Mouse (Mus musculus): Measurements from ENCODE around the gene Cfd. TPM values are rescaled to one million over a fixed set of nuclear protein-coding genes. Genes with fewer than 3 reads are reported as not detected.

Cfd gene
- polyA plus RNA-seq, 1 experiment, result 48.6 TPM

GRCm38 (mm10) chr10:79925785-79926490, 35.3 kb downstream of the Cfd start:
- H3K27ac ChIP-seq (ENCODE audit: insufficient read depth, low read depth, low read length), result peak overlapping the region; percentile 74

GRCm38 (mm10) chr10:79926491-79927323, 36.1 kb downstream of the Cfd start, which contains the start of gene Arid3a:
Arid3a (plus strand) TSS chr10:79927043.
- Histone ChIP-seq H3K36me3 (ENCODE audit: control insufficient read depth, insufficient read depth, low read length) (no peaks in the 10 kb centered on the region), H3K4me1 (ENCODE audit: control insufficient read depth, insufficient read depth, insufficient read length, low read length) (peaks cover 8% of the 10 kb centered on the region), H3K4me3 (ENCODE audit: low read depth, low read length) (peak within 1 kb of the TSS; percentile 83), H3K27me3 (ENCODE audit: control insufficient read depth, insufficient read depth, low read length) (peaks cover 8% of the 10 kb centered on the region), H3K27ac (ENCODE audit: insufficient read depth, low read depth, low read length) (peak within 1 kb of the TSS; percentile 77)
- under 1% methylated on average over 63 of the region's 63 CpGs for WGBS
- no peak for TF ChIP-seq CTCF (IDR thresholded peaks at IDR 0.05; ENCODE audit: extremely low read depth, insufficient read length, insufficient replicate concordance, low read depth, low read length)
- peak; percentile 22; the same call in 1 of the 2 replicates for TF ChIP-seq POLR2A (IDR thresholded peaks at IDR 0.05; ENCODE audit: low read depth, low read length)

More at GRCm38 (mm10) chr10:79925785-79926490, 35.3 kb downstream of the Cfd start:
- Histone ChIP-seq H3K4me3 (ENCODE audit: low read depth, low read length) (peak overlapping the region; percentile 83), H3K36me3 (ENCODE audit: control insufficient read depth, insufficient read depth, low read length) (no peaks in the 10 kb centered on the region), H3K4me1 (ENCODE audit: control insufficient read depth, insufficient read depth, insufficient read length, low read length) (peaks cover 14% of the 10 kb centered on the region), H3K27me3 (ENCODE audit: control insufficient read depth, insufficient read depth, low read length) (peaks cover 15% of the 10 kb centered on the region)
- WGBS, result 2% methylated on average over 15 of the region's 15 CpGs
- TF ChIP-seq CTCF (IDR thresholded peaks at IDR 0.05; ENCODE audit: extremely low read depth, insufficient read length, insufficient replicate concordance, low read depth, low read length) (no peak), POLR2A (IDR thresholded peaks at IDR 0.05; ENCODE audit: low read depth, low read length) (no peak)

- no peak for TF ChIP-seq CTCF (IDR thresholded peaks at IDR 0.05; ENCODE audit: extremely low read depth, insufficient read length, insufficient replicate concordance, low read depth, low read length)
- no peak for TF ChIP-seq POLR2A (IDR thresholded peaks at IDR 0.05; ENCODE audit: low read depth, low read length)
- peaks cover 10% of the 10 kb centered on the region for H3K4me1 ChIP-seq (ENCODE audit: control insufficient read depth, insufficient read depth, insufficient read length, low read length)
- WGBS, result under 1% methylated on average over 54 of the region's 54 CpGs
Observed at GRCm38 (mm10) chr10:79927324-79928029, 36.8 kb downstream of the Cfd start.

GRCm38 (mm10) chr10:79928030-79928694, 37.5 kb downstream of the Cfd start:
- H3K27ac ChIP-seq (ENCODE audit: insufficient read depth, low read depth, low read length), result peak overlapping the region; percentile 60
- peaks cover 15% of the 10 kb centered on the region for H3K4me1 ChIP-seq (ENCODE audit: control insufficient read depth, insufficient read depth, insufficient read length, low read length)

More at GRCm38 (mm10) chr10:79927324-79928029, 36.8 kb downstream of the Cfd start:
- Histone ChIP-seq H3K36me3 (ENCODE audit: control insufficient read depth, insufficient read depth, low read length) (0 out of 2 replicates have a peak, but pooled peaks cover 2% of the 10 kb centered on the region), H3K4me3 (ENCODE audit: low read depth, low read length) (peak overlapping the region; percentile 83), H3K27me3 (ENCODE audit: control insufficient read depth, insufficient read depth, low read length) (peaks cover 6% of the 10 kb centered on the region), H3K27ac (ENCODE audit: insufficient read depth, low read depth, low read length) (peak overlapping the region; percentile 60)

GRCm38 (mm10) chr10:79928907-79929701, 38.5 kb downstream of the Cfd start:
- WGBS, result 57% methylated on average over 9 of the region's 9 CpGs
- Histone ChIP-seq H3K27me3 (ENCODE audit: control insufficient read depth, insufficient read depth, low read length) (peaks cover 6% of the 10 kb centered on the region), H3K36me3 (ENCODE audit: control insufficient read depth, insufficient read depth, low read length) (0 out of 2 replicates have a peak, but pooled peaks cover 2% of the 10 kb centered on the region), H3K4me3 (ENCODE audit: low read depth, low read length) (0 out of 2 replicates have a peak overlapping the region, but pooled peaks have one; percentile 83), H3K4me1 (ENCODE audit: control insufficient read depth, insufficient read depth, insufficient read length, low read length) (peaks cover 23% of the 10 kb centered on the region), H3K27ac (ENCODE audit: insufficient read depth, low read depth, low read length) (no peak overlapping the region)
- TF ChIP-seq POLR2A (IDR thresholded peaks at IDR 0.05; ENCODE audit: low read depth, low read length) (no peak), CTCF (IDR thresholded peaks at IDR 0.05; ENCODE audit: extremely low read depth, insufficient read length, insufficient replicate concordance, low read depth, low read length) (no peak)

More at GRCm38 (mm10) chr10:79928030-79928694, 37.5 kb downstream of the Cfd start:
- Histone ChIP-seq H3K36me3 (ENCODE audit: control insufficient read depth, insufficient read depth, low read length) (0 out of 2 replicates have a peak, but pooled peaks cover 2% of the 10 kb centered on the region), H3K27me3 (ENCODE audit: control insufficient read depth, insufficient read depth, low read length) (peaks cover 6% of the 10 kb centered on the region), H3K4me3 (ENCODE audit: low read depth, low read length) (peak overlapping the region; percentile 83)
- 3% methylated on average over 29 of the region's 29 CpGs for WGBS
- TF ChIP-seq CTCF (IDR thresholded peaks at IDR 0.05; ENCODE audit: extremely low read depth, insufficient read length, insufficient replicate concordance, low read depth, low read length) (no peak), POLR2A (IDR thresholded peaks at IDR 0.05; ENCODE audit: low read depth, low read length) (no peak)

Data from small intestine, adult 2 months (tissue).